Mouse (Mus musculus) MN1 (cell line): Measurements from ENCODE around the gene Igf1.

ENCODE experiments used
- DNase-seq: peaks from one replicate; pipeline ENCODE4 v3.0.0-alpha.2; 2016; ENCODE audit warnings: low spot score

Igf1 gene

GRCm38 (mm10) chr10:87858013-87858806 is at the start of gene Igf1:
TSS of gene Igf1 (plus strand) at chr10:87858265.
- no peak for DNase-seq

- DNase-seq = no peak
Measured at GRCm38 (mm10) chr10:87812157-87813072, 45.6 kb upstream of the Igf1 start.

- DNase-seq = peak; percentile 10
Measured at GRCm38 (mm10) chr10:87813073-87813590, 44.9 kb upstream of the Igf1 start.

GRCm38 (mm10) chr10:87816861-87817260 is 41.2 kb upstream of the Igf1 start:
- DNase-seq = no peak

- peak; percentile 7 for DNase-seq
Measured at GRCm38 (mm10) chr10:87817786-87818185, 40.3 kb upstream of the Igf1 start.

GRCm38 (mm10) chr10:87821906-87822305 is 36.2 kb upstream of the Igf1 start:
- DNase-seq = no peak

- no peak for DNase-seq
Measured at GRCm38 (mm10) chr10:87830012-87830411, 28.1 kb upstream of the Igf1 start.

GRCm38 (mm10) chr10:87830639-87831038 is 27.4 kb upstream of the Igf1 start:
- DNase-seq = no peak

GRCm38 (mm10) chr10:87832101-87832500 is 26.0 kb upstream of the Igf1 start:
- DNase-seq = no peak

GRCm38 (mm10) chr10:87839454-87839853 is 18.6 kb upstream of the Igf1 start:
- DNase-seq = no peak

- no peak for DNase-seq
Measured at GRCm38 (mm10) chr10:87842501-87842900, 15.6 kb upstream of the Igf1 start.

GRCm38 (mm10) chr10:87844917-87845552 is 13.0 kb upstream of the Igf1 start:
- DNase-seq = no peak

- DNase-seq = no peak
Measured at GRCm38 (mm10) chr10:87847882-87848281, 10.2 kb upstream of the Igf1 start.

GRCm38 (mm10) chr10:87848419-87848818 is 9.6 kb upstream of the Igf1 start:
- no peak for DNase-seq

- no peak for DNase-seq
Measured at GRCm38 (mm10) chr10:87851492-87851891, 6.6 kb upstream of the Igf1 start.

GRCm38 (mm10) chr10:87854408-87854807 is 3.7 kb upstream of the Igf1 start:
- peak; percentile 68 for DNase-seq

GRCm38 (mm10) chr10:87855423-87856122 is 2.5 kb upstream of the Igf1 start:
- DNase-seq = no peak

- DNase-seq = no peak
Measured at GRCm38 (mm10) chr10:87857215-87857955, 680 bp upstream of the Igf1 start.

- DNase-seq = no peak
Measured at GRCm38 (mm10) chr10:87858939-87859338, 874 bp downstream of the Igf1 start.

- no peak for DNase-seq
Measured at GRCm38 (mm10) chr10:87859453-87859852, 1.4 kb downstream of the Igf1 start.
